Mouse (Mus musculus) hindbrain, embryonic 15.5 days (tissue): ENCODE results near the gene Lpin1. TPM values are rescaled to one million over a fixed set of nuclear protein-coding genes. Genes with fewer than 3 reads are reported as not detected.

Experiments used
- ATAC-seq: fragments of 200-750 bp; cut with Nextera tagmentation; 2 replicates; pipeline ENCODE4 v1.8.0; 2017; ENCODE audit warnings: low read depth, moderate number of reproducible peaks, moderate TSS enrichment; ENCODE audit not compliant: low FRiP score
- H3K27ac ChIP-seq: fragments of 300-500 bp; sonication (generic); replicated peaks from 2 replicates; pipeline ENCODE4 v1.5.1; 2015; ENCODE audit warnings: mild to moderate bottlenecking, inconsistent platforms
- H3K27me3 ChIP-seq: fragments of 300-500 bp; sonication (generic); 2 replicates; pipeline ENCODE4 v1.6.1; 2015; ENCODE audit warnings: control low read depth, inconsistent platforms
- H3K36me3 ChIP-seq: fragments of 300-500 bp; sonication (generic); 2 replicates; pipeline ENCODE4 v1.6.1; 2015; ENCODE audit warnings: control low read depth, inconsistent platforms
- H3K4me1 ChIP-seq: fragments of 300-500 bp; sonication (generic); replicated peaks from 2 replicates; pipeline ENCODE4 v1.6.1; 2015; ENCODE audit warnings: control low read depth, inconsistent platforms
- H3K4me2 ChIP-seq: fragments of 300-500 bp; sonication (generic); 2 replicates; pipeline ENCODE4 v1.6.1; 2015; ENCODE audit warnings: moderate library complexity, mild to moderate bottlenecking, inconsistent platforms
- H3K4me3 ChIP-seq: fragments of 300-500 bp; sonication (generic); 2 replicates; pipeline ENCODE4 v1.5.1; 2015; ENCODE audit warnings: mild to moderate bottlenecking, inconsistent platforms
- H3K9ac ChIP-seq: fragments of 300-500 bp; sonication (generic); 2 replicates; pipeline ENCODE4 v1.6.1; 2015; ENCODE audit warnings: inconsistent platforms
- H3K9me3 ChIP-seq: fragments of 300-500 bp; sonication (generic); 2 replicates; pipeline ENCODE4 v1.6.1; 2016; ENCODE audit warnings: control low read depth, inconsistent platforms
- WGBS: fragments of 180-500 bp; shearing (Covaris S2); methylation state at CpG from one replicate; pipeline ENCODE4 v1.1.7; 2015; 5-methylcytosine and 5-hydroxymethylcytosine counted together
- polyA plus RNA-seq: library from polyadenylated mRNA; unstranded; fragments of >200 nt; fragmentation: Nextera tagmentation; extraction: Ambion mirVana; gene quantifications from 2 replicates; pipeline ENCODE4 v1.2.1, GENCODE M21; 2015

The Lpin1 gene
- polyA plus RNA-seq, 1 experiment from 2014 or later = 17.0 TPM

GRCm38 (mm10) chr12:16587111-16587510 lies 23.7 kb downstream of the Lpin1 start:
- peak overlapping the region; percentile 78 for H3K4me2 ChIP-seq
- no peaks in the 10 kb centered on the region for H3K9me3 ChIP-seq
- no peaks in the 10 kb centered on the region for H3K36me3 ChIP-seq
- H3K27me3 ChIP-seq = no peaks in the 10 kb centered on the region
- ATAC-seq = no peak
- H3K4me1 ChIP-seq = peaks cover 73% of the 10 kb centered on the region
- 75% methylated on average over 2 of the region's 2 CpGs for WGBS
- no peak overlapping the region for H3K4me3 ChIP-seq
- H3K27ac ChIP-seq = no peak overlapping the region
- no peak overlapping the region for H3K9ac ChIP-seq

GRCm38 (mm10) chr12:16584964-16585363 lies 25.8 kb downstream of the Lpin1 start:
- 80% methylated on average over 3 of the region's 3 CpGs for WGBS
- H3K4me2 ChIP-seq = no peak overlapping the region
- peaks cover 2% of the 10 kb centered on the region; the same call in 1 of the 2 replicates for H3K36me3 ChIP-seq
- no peak overlapping the region for H3K9ac ChIP-seq
- peaks cover 68% of the 10 kb centered on the region for H3K4me1 ChIP-seq
- H3K9me3 ChIP-seq = no peaks in the 10 kb centered on the region
- no peaks in the 10 kb centered on the region for H3K27me3 ChIP-seq
- H3K27ac ChIP-seq = no peak overlapping the region
- H3K4me3 ChIP-seq = no peak overlapping the region
- ATAC-seq = no peak

GRCm38 (mm10) chr12:16584035-16584682 lies 26.6 kb downstream of the Lpin1 start:
- no peak for ATAC-seq
- no peaks in the 10 kb centered on the region for H3K27me3 ChIP-seq
- no peak overlapping the region for H3K9ac ChIP-seq
- H3K9me3 ChIP-seq = no peaks in the 10 kb centered on the region
- 62% methylated on average over 14 of the region's 14 CpGs for WGBS
- H3K4me2 ChIP-seq = no peak overlapping the region
- H3K4me3 ChIP-seq = no peak overlapping the region
- H3K4me1 ChIP-seq = peaks cover 74% of the 10 kb centered on the region
- H3K27ac ChIP-seq = no peak overlapping the region
- H3K36me3 ChIP-seq = peaks cover 10% of the 10 kb centered on the region

- WGBS = 99% methylated on average over 3 of the region's 3 CpGs
- Histone ChIP-seq H3K9me3 (no peaks in the 10 kb centered on the region), H3K4me3 (no peak overlapping the region), H3K4me1 (peaks cover 68% of the 10 kb centered on the region), H3K9ac (no peak overlapping the region), H3K36me3 (peaks cover 16% of the 10 kb centered on the region), H3K27ac (no peak overlapping the region), H3K4me2 (no peak overlapping the region), H3K27me3 (no peaks in the 10 kb centered on the region)
- no peak for ATAC-seq
Observed at GRCm38 (mm10) chr12:16583313-16583712, 27.5 kb downstream of the Lpin1 start.

DNA sequence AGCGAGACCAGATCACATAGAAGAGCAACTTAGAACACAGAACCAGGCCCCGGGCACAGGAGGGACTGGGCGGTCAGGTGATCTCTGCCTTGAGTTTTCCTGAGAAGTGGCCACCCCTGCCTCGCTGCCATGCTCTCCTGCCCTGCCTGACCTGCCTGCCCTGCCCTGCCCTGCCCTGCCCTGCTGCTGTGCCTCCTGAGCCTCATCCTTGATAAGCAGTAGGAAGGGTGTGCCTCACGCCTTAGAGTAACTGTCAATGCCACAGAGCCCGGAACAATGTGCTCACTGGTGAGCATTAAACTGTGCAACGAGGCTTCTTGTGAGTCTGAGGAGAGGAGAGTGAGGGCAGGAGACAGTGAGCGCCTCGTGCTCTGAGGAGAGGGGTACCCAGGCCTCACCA lies 30.5 kb downstream of the Lpin1 start:
- WGBS = 62% methylated on average over 9 of the region's 9 CpGs
- Histone ChIP-seq H3K9me3 (no peaks in the 10 kb centered on the region), H3K36me3 (peaks cover 30% of the 10 kb centered on the region), H3K27ac (no peak overlapping the region), H3K4me2 (no peak overlapping the region), H3K4me3 (no peak overlapping the region), H3K9ac (no peak overlapping the region), H3K27me3 (no peaks in the 10 kb centered on the region), H3K4me1 (peaks cover 42% of the 10 kb centered on the region; the same call in 1 of the 2 replicates)
- ATAC-seq = no peak

DNA sequence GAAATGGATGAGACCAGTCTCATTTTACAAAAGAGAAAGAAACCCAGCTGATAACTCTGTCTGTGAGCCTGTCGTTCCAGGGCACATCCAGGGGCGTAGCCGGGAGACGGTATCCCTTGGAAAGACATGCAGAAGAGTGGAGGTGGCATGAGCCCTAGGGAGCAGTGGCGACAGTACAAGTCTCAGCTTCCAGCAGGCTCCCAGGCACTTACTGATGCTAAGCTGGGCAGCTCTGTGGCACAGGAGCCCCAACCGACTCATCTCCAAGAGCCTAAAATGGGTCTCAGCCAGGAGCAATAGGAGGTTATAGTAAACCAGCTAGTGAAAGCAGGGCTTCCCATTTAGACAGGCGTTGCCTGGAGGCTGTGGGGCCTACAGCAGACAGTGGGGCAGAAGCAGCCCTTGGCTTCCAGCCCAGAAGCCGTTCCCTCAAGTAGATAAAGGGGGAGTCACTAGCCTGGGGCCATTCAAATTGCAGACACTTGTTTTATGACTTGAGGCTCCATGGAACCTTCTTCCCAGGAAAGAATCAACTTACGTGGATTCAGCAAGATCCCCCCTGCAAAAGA lies 33.0 kb downstream of the Lpin1 start:
- Histone ChIP-seq H3K9ac (no peak overlapping the region), H3K4me2 (no peak overlapping the region), H3K27ac (peak overlapping the region; percentile 50), H3K27me3 (no peaks in the 10 kb centered on the region), H3K36me3 (peaks cover 48% of the 10 kb centered on the region), H3K4me1 (peaks cover 23% of the 10 kb centered on the region; the same call in 1 of the 2 replicates), H3K9me3 (no peaks in the 10 kb centered on the region), H3K4me3 (no peak overlapping the region)
- WGBS = 46% methylated on average over 9 of the region's 9 CpGs
- peak; percentile 77 for ATAC-seq

DNA sequence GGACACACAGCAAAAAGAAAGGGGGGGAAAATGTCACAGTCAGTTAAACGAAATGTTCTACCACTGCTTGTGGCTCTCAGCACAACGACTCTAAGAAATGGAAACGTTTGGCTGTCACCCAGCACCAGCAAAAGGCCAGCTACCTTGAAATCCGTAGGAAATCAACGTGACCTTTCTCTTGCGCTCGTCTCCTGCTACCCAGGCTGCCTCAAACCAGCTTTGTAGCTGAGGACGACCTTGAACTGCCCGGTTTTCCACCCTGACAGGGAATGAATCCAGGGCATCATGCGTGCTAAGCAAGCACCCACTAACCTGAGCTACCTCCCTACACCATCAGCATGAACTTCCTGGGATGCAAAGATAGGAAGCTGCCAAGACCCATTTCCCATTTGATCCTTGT lies 39.5 kb downstream of the Lpin1 start:
- no peak overlapping the region for H3K9ac ChIP-seq
- no peaks in the 10 kb centered on the region for H3K4me1 ChIP-seq
- no peak for ATAC-seq
- no peak overlapping the region for H3K27ac ChIP-seq
- H3K36me3 ChIP-seq = peaks cover 48% of the 10 kb centered on the region
- H3K27me3 ChIP-seq = no peaks in the 10 kb centered on the region
- no peaks in the 10 kb centered on the region for H3K9me3 ChIP-seq
- H3K4me2 ChIP-seq = no peak overlapping the region
- H3K4me3 ChIP-seq = no peak overlapping the region
- 84% methylated on average over 10 of the region's 10 CpGs for WGBS

GRCm38 (mm10) chr12:16570371-16571060 lies 40.2 kb downstream of the Lpin1 start:
- no peak overlapping the region for H3K4me2 ChIP-seq
- H3K4me3 ChIP-seq = no peak overlapping the region
- H3K27ac ChIP-seq = no peak overlapping the region
- ATAC-seq = no peak
- 92% methylated on average over 10 of the region's 10 CpGs for WGBS
- H3K36me3 ChIP-seq = peaks cover 44% of the 10 kb centered on the region
- H3K27me3 ChIP-seq = no peaks in the 10 kb centered on the region
- H3K9me3 ChIP-seq = no peaks in the 10 kb centered on the region
- H3K4me1 ChIP-seq = no peaks in the 10 kb centered on the region
- H3K9ac ChIP-seq = no peak overlapping the region

DNA sequence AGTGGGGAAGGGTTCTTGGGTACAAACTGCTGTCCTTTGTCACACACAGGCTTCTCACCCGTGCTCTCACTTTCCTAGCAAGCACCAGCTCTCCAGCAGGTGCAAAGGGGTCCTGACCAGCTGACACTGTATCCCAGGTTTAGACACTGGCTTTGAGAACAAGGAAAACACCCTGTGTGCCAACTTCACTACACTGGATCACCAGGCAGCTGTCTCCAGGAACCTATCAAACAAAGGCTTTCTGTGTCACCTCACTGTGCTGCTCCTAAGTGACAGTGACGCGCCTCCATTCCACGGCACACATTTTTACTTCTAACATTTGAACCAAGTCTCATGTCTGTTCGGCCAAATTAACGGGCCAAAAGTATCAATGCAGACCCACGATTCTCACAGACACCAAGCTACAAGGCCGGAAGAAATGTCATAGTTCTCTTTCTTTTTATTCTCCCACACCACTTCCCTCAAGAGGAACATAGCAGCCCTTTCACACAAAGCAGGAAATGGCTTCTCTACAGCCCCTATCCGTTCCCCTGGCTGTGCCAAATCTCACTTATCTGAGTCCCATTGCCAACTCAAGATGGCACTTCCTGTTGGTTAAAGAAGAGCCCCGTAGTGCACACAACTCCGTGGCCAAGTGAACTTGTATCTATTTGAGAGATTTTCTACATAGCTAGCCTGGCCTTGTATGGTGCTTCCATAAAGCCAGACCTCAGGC lies 41.7 kb downstream of the Lpin1 start:
- Histone ChIP-seq H3K27me3 (no peaks in the 10 kb centered on the region), H3K36me3 (peaks cover 47% of the 10 kb centered on the region), H3K4me3 (no peak overlapping the region), H3K27ac (peak overlapping the region; percentile 31; the same call in 1 of the 2 replicates), H3K9me3 (no peaks in the 10 kb centered on the region), H3K4me2 (no peak overlapping the region), H3K9ac (no peak overlapping the region), H3K4me1 (no peaks in the 10 kb centered on the region)
- ATAC-seq = peak; percentile 51
- WGBS = 70% methylated on average over 11 of the region's 11 CpGs

DNA sequence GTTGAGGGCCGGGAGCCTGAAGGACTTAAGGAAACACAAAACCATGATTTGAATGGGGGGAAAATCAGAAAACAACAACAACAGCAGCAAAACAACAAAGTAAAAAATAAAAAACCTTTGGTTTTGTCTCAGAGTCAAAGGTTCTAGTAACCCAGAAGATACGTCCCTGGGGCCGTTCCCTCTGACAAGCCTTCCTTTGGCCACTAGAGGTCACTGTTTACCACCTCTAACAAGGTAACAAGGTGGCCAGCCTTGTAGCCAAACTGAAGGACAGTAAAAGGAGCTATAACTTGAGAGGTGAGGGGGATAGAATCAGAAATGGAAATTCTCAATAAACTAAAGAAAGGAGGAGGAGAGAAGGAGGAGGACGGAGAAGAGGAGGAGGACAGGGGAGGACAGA lies 42.3 kb downstream of the Lpin1 start:
- H3K4me2 ChIP-seq = no peak overlapping the region
- no peaks in the 10 kb centered on the region for H3K9me3 ChIP-seq
- WGBS = 35% methylated on average over 4 of the region's 4 CpGs
- peaks cover 41% of the 10 kb centered on the region for H3K36me3 ChIP-seq
- H3K4me1 ChIP-seq = no peaks in the 10 kb centered on the region
- H3K4me3 ChIP-seq = no peak overlapping the region
- ATAC-seq = no peak
- peak overlapping the region; percentile 12; the same call in 1 of the 2 replicates for H3K27ac ChIP-seq
- H3K9ac ChIP-seq = no peak overlapping the region
- H3K27me3 ChIP-seq = no peaks in the 10 kb centered on the region

DNA sequence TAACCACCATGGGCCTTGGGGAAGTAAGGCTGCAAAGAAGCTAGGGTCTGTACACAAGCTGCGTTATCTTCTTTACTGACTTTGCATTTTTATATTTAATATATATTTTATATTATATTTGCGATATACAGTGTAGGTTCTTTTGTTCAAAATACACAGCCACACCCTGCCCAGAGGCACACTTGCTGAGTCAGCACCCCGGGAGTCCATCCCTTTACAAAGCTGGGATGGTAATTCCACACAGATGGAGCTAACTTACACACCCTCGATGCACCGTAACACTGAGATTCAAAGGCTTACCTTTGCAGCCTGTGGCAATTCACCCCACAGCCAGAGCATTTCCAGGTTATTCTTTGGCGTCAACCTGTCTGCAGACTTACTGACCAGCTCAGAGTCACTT lies 42.7 kb downstream of the Lpin1 start:
- H3K27ac ChIP-seq = no peak overlapping the region
- H3K4me3 ChIP-seq = no peak overlapping the region
- no peaks in the 10 kb centered on the region for H3K27me3 ChIP-seq
- H3K9ac ChIP-seq = no peak overlapping the region
- H3K4me2 ChIP-seq = no peak overlapping the region
- no peak for ATAC-seq
- no peaks in the 10 kb centered on the region for H3K4me1 ChIP-seq
- H3K36me3 ChIP-seq = peaks cover 41% of the 10 kb centered on the region
- 84% methylated on average over 6 of the region's 6 CpGs for WGBS
- no peaks in the 10 kb centered on the region for H3K9me3 ChIP-seq

GRCm38 (mm10) chr12:16563427-16563826 lies 47.3 kb downstream of the Lpin1 start:
- ATAC-seq = no peak
- Histone ChIP-seq H3K9me3 (no peaks in the 10 kb centered on the region), H3K27me3 (no peaks in the 10 kb centered on the region), H3K4me1 (no peaks in the 10 kb centered on the region), H3K4me2 (no peak overlapping the region), H3K36me3 (peaks cover 55% of the 10 kb centered on the region), H3K27ac (no peak overlapping the region), H3K4me3 (no peak overlapping the region), H3K9ac (no peak overlapping the region)
- 69% methylated on average over 9 of the region's 9 CpGs for WGBS
